Mouse (Mus musculus): ENCODE data around the gene Cfap43.

GRCm38 (mm10) chr19:47834614-47835013 is 84.5 kb downstream of the Cfap43 start:
- TF ChIP-seq CTCF (IDR thresholded peaks at IDR 0.05; ENCODE audit: extremely low read depth, insufficient read depth, low read length) (no peak), POLR2A (IDR thresholded peaks at IDR 0.05; ENCODE audit: extremely low read depth, insufficient read depth, low read length) (no peak)

Measured in cortical plate, adult 2 months (tissue).